Mouse (Mus musculus): ENCODE measurements around the gene Mast4.

GRCm38 (mm10) chr13:103303826-103304225 lies 30.5 kb downstream of the Mast4 start:
- TF ChIP-seq CTCF (IDR thresholded peaks at IDR 0.05; ENCODE audit: low read depth) (no peak), EP300 (IDR thresholded peaks at IDR 0.05; ENCODE audit: low read depth) (no peak)

Measured in liver, embryonic 14.5 days (tissue).